Mouse (Mus musculus) liver, embryonic 15.5 days (tissue): ENCODE data around the gene Gabarapl1. TPM values are rescaled to one million over a fixed set of nuclear protein-coding genes. Genes with fewer than 3 reads are reported as not detected.

Experiments
- ATAC-seq: fragments of 200-750 bp; cut with Nextera tagmentation; 2 replicates; pipeline ENCODE4 v1.8.0; 2017; ENCODE audit warnings: moderate number of reproducible peaks, mild to moderate bottlenecking, moderate library complexity; ENCODE audit not compliant: insufficient read depth
- H3K27ac ChIP-seq: fragments of 300-500 bp; sonication (generic); replicated peaks from 2 replicates; pipeline ENCODE4 v1.5.1; 2015; ENCODE audit warnings: mild to moderate bottlenecking, inconsistent platforms
- H3K27me3 ChIP-seq: fragments of 300-500 bp; sonication (generic); 2 replicates; pipeline ENCODE4 v1.6.1; 2015; ENCODE audit warnings: mild to moderate bottlenecking, inconsistent platforms
- H3K36me3 ChIP-seq: fragments of 300-500 bp; sonication (generic); replicated peaks from 2 replicates; pipeline ENCODE4 v1.6.1; 2015; ENCODE audit warnings: moderate library complexity, mild to moderate bottlenecking, inconsistent platforms
- H3K4me1 ChIP-seq: fragments of 300-500 bp; sonication (generic); replicated peaks from 2 replicates; pipeline ENCODE4 v1.6.1; 2015; ENCODE audit warnings: inconsistent platforms
- H3K4me2 ChIP-seq: fragments of 300-500 bp; sonication (generic); 2 replicates; pipeline ENCODE4 v1.6.1; 2015; ENCODE audit warnings: moderate library complexity, mild to moderate bottlenecking, inconsistent platforms
- H3K4me3 ChIP-seq: fragments of 300-500 bp; sonication (generic); replicated peaks from 2 replicates; pipeline ENCODE4 v1.5.1; 2015; ENCODE audit warnings: mild to moderate bottlenecking, inconsistent platforms
- H3K9ac ChIP-seq: fragments of 300-500 bp; sonication (generic); 2 replicates; pipeline ENCODE4 v1.6.1; 2015; ENCODE audit warnings: moderate library complexity, mild to moderate bottlenecking, inconsistent platforms
- H3K9me3 ChIP-seq: fragments of 300-500 bp; sonication (generic); replicated peaks from 2 replicates; pipeline ENCODE4 v1.6.1; 2016; ENCODE audit warnings: inconsistent platforms
- WGBS: fragments of 180-500 bp; shearing (Covaris S2); methylation state at CpG from one replicate; pipeline ENCODE4 v1.1.7; 2015; ENCODE audit warnings: mixed read lengths; ENCODE audit not compliant: insufficient replicate concordance; 5-methylcytosine and 5-hydroxymethylcytosine counted together
- polyA plus RNA-seq: library from polyadenylated mRNA; unstranded; fragments of >200 nt; fragmentation: Nextera tagmentation; extraction: Ambion mirVana; gene quantifications from 2 replicates; pipeline ENCODE4 v1.2.1, GENCODE M21; 2015

Gabarapl1 gene
- polyA plus RNA-seq, 1 experiment from 2014 or later: 26.3 TPM

DNA sequence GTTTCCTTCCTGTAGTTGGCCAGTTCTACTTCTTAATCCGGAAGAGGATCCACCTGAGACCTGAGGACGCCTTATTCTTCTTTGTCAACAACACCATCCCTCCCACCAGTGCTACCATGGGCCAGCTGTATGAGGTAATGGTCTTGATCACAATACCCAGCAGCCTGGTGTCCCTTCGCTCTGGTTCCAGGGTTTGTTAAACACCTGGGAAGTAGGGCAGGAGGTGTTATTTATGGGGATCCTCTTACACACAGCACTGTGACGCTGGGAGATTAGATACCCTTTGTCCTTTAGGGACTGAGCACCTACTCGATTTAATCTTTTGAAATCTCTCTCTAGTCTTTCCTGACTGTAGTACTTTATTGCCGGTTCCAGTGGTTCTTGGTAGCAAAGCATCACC lies 5.6 kb downstream of the Gabarapl1 start:
- no peak for ATAC-seq
- Histone ChIP-seq H3K9me3 (no peaks in the 10 kb centered on the region), H3K36me3 (peaks cover 61% of the 10 kb centered on the region), H3K9ac (no peak overlapping the region), H3K27ac (no peak overlapping the region), H3K4me2 (no peak overlapping the region), H3K4me1 (peaks cover 25% of the 10 kb centered on the region), H3K27me3 (no peaks in the 10 kb centered on the region), H3K4me3 (no peak overlapping the region)
- 76% methylated on average over 6 of the region's 6 CpGs for WGBS

DNA sequence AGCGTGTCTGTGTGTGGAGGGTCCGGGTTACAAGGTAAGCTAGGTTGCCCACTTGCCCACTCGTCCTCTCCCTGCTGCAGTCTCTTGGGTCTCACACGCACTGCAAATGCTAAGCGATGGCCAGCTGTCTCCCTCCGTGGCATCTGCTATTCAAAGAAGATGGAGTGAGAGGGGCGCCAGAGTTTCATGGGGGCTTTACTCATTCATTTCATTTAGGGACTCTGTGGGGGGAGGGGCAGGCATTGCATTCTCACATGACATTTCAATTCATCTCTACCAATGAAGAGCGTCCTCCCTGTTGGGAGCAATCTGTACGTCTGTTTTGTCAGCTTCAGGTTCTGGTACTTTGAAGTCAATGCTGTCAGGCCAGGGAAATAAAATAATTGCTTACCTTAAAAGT lies 9.0 kb downstream of the Gabarapl1 start:
- no peak for ATAC-seq
- Histone ChIP-seq H3K9me3 (no peaks in the 10 kb centered on the region), H3K36me3 (peaks cover 54% of the 10 kb centered on the region), H3K27ac (no peak overlapping the region), H3K9ac (no peak overlapping the region), H3K4me3 (no peak overlapping the region), H3K4me1 (no peaks in the 10 kb centered on the region), H3K4me2 (no peak overlapping the region), H3K27me3 (no peaks in the 10 kb centered on the region)
- 83% methylated on average over 9 of the region's 9 CpGs for WGBS

DNA sequence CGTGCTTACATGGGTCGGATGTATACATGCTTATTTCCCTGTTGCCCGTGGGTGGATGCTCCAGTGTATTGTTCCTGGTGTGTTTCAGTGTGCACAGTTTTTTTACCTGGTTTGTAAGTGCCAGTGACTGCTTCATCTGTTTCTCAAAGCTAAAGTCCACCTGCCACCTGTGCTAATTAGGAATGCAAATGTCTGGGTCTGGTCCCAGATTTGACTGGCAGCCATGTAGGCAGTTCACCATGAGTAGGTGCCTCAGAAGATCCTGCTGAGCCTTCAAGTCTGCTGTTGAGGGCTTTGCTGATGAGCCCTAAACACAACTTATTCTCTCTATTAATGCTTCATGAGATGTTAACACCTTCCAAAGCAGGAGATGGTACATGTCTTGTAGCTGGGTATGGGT lies 9.6 kb downstream of the Gabarapl1 start:
- Histone ChIP-seq H3K4me1 (no peaks in the 10 kb centered on the region), H3K4me2 (no peak overlapping the region), H3K9ac (no peak overlapping the region), H3K27me3 (no peaks in the 10 kb centered on the region), H3K36me3 (peaks cover 50% of the 10 kb centered on the region), H3K4me3 (no peak overlapping the region), H3K9me3 (no peaks in the 10 kb centered on the region), H3K27ac (no peak overlapping the region)
- ATAC-seq: no peak
- WGBS: 81% methylated on average over 3 of the region's 3 CpGs

- Histone ChIP-seq H3K27me3 (no peaks in the 10 kb centered on the region), H3K9ac (no peak overlapping the region), H3K9me3 (no peaks in the 10 kb centered on the region), H3K4me1 (0 out of 2 replicates have a peak, but pooled peaks cover 2% of the 10 kb centered on the region), H3K4me2 (no peak overlapping the region), H3K27ac (no peak overlapping the region), H3K36me3 (peaks cover 37% of the 10 kb centered on the region), H3K4me3 (no peak overlapping the region)
- WGBS: 60% methylated on average over 6 of the region's 6 CpGs
- no peak for ATAC-seq
Observed at GRCm38 (mm10) chr6:129543709-129544606, 11.0 kb downstream of the Gabarapl1 start.

DNA sequence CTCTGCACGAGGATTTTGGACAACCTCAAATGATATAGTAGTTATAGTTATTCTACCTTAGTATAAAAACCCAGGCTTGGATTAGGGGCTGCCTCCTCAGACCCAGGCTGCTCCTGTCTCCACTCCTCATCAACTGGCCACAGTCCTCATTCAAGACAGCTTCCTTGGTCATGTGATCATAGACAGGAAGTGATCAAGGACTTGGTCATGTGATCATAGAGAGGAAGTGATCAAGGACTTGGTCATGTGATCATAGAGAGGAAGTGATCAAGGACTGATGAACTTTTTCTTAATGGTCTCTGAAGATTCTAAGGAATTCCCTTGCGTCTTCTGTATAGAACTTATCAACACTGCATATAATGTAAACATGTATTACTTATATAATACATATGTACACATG lies 14.3 kb downstream of the Gabarapl1 start:
- H3K9me3 ChIP-seq: no peaks in the 10 kb centered on the region
- no peaks in the 10 kb centered on the region for H3K27me3 ChIP-seq
- no peak overlapping the region for H3K4me3 ChIP-seq
- no peak overlapping the region for H3K27ac ChIP-seq
- ATAC-seq: no peak
- H3K36me3 ChIP-seq: peaks cover 5% of the 10 kb centered on the region; the same call in 1 of the 2 replicates
- H3K9ac ChIP-seq: no peak overlapping the region
- H3K4me1 ChIP-seq: 0 out of 2 replicates have a peak, but pooled peaks cover 2% of the 10 kb centered on the region
- WGBS: 71% methylated on average over 2 of the region's 2 CpGs
- H3K4me2 ChIP-seq: no peak overlapping the region

DNA sequence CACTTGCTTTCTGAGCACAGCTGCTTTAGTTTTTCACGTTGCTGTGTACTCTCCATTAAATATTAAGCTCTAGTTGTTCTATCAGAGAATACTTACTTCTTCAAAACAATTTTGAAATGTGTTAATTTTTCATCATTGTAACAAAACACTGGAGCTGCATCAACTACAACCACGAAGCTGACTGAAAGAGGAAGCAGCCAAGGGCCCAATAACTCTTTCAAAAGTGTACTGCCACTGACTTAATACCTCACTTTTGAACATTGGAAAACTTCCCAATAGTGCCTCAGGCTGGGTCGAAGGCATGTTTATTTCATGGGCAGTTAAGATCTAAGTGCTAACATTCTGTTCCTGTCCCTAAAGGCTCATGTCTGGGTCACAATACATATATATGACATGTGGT lies 15.0 kb downstream of the Gabarapl1 start:
- no peak overlapping the region for H3K9ac ChIP-seq
- H3K4me3 ChIP-seq: no peak overlapping the region
- ATAC-seq: no peak
- H3K27ac ChIP-seq: no peak overlapping the region
- H3K36me3 ChIP-seq: no peaks in the 10 kb centered on the region
- 0 out of 2 replicates have a peak, but pooled peaks cover 2% of the 10 kb centered on the region for H3K4me1 ChIP-seq
- H3K9me3 ChIP-seq: no peaks in the 10 kb centered on the region
- H3K4me2 ChIP-seq: no peak overlapping the region
- no peaks in the 10 kb centered on the region for H3K27me3 ChIP-seq
- 32% methylated on average over 3 of the region's 3 CpGs for WGBS

- H3K9ac ChIP-seq: no peak overlapping the region
- H3K27me3 ChIP-seq: no peaks in the 10 kb centered on the region
- no peaks in the 10 kb centered on the region for H3K36me3 ChIP-seq
- peak; percentile 84 for ATAC-seq
- H3K27ac ChIP-seq: no peak overlapping the region
- no peak overlapping the region for H3K4me3 ChIP-seq
- H3K4me1 ChIP-seq: peaks cover 21% of the 10 kb centered on the region
- H3K9me3 ChIP-seq: no peaks in the 10 kb centered on the region
- H3K4me2 ChIP-seq: no peak overlapping the region; the same call in 1 of the 2 replicates
Observed at GRCm38 (mm10) chr6:129557298-129558023, 24.5 kb downstream of the Gabarapl1 start.

GRCm38 (mm10) chr6:129558946-129559640 lies 26.1 kb downstream of the Gabarapl1 start:
- H3K27me3 ChIP-seq: no peaks in the 10 kb centered on the region
- no peaks in the 10 kb centered on the region for H3K9me3 ChIP-seq
- H3K9ac ChIP-seq: no peak overlapping the region
- no peaks in the 10 kb centered on the region for H3K36me3 ChIP-seq
- H3K4me1 ChIP-seq: peaks cover 21% of the 10 kb centered on the region
- peak; percentile 44; the same call in 1 of the 2 replicates for ATAC-seq
- H3K4me3 ChIP-seq: no peak overlapping the region
- no peak overlapping the region for H3K27ac ChIP-seq
- 6% methylated on average over 12 of the region's 12 CpGs for WGBS
- H3K4me2 ChIP-seq: no peak overlapping the region

GRCm38 (mm10) chr6:129559641-129560027 lies 26.7 kb downstream of the Gabarapl1 start:
- ATAC-seq: no peak
- Histone ChIP-seq H3K27me3 (no peaks in the 10 kb centered on the region), H3K9me3 (no peaks in the 10 kb centered on the region), H3K9ac (no peak overlapping the region), H3K4me1 (peaks cover 21% of the 10 kb centered on the region), H3K4me2 (no peak overlapping the region), H3K4me3 (no peak overlapping the region), H3K27ac (no peak overlapping the region), H3K36me3 (no peaks in the 10 kb centered on the region)
- WGBS: 41% methylated on average over 4 of the region's 4 CpGs

- H3K4me1 ChIP-seq: no peaks in the 10 kb centered on the region
- H3K9ac ChIP-seq: no peak overlapping the region
- H3K36me3 ChIP-seq: no peaks in the 10 kb centered on the region
- H3K27ac ChIP-seq: no peak overlapping the region
- 20% methylated on average over 2 of the region's 2 CpGs for WGBS
- no peak overlapping the region for H3K4me3 ChIP-seq
- no peak for ATAC-seq
- H3K27me3 ChIP-seq: no peaks in the 10 kb centered on the region
- H3K9me3 ChIP-seq: no peaks in the 10 kb centered on the region
- H3K4me2 ChIP-seq: no peak overlapping the region
Observed at GRCm38 (mm10) chr6:129565257-129565656, 32.3 kb downstream of the Gabarapl1 start.

GRCm38 (mm10) chr6:129575315-129575714 lies 42.4 kb downstream of the Gabarapl1 start:
- 18% methylated on average over 2 of the region's 2 CpGs for WGBS
- ATAC-seq: no peak
- Histone ChIP-seq H3K27ac (no peak overlapping the region), H3K9me3 (no peaks in the 10 kb centered on the region), H3K27me3 (no peaks in the 10 kb centered on the region), H3K4me2 (no peak overlapping the region), H3K4me3 (no peak overlapping the region), H3K36me3 (no peaks in the 10 kb centered on the region), H3K9ac (no peak overlapping the region), H3K4me1 (no peaks in the 10 kb centered on the region)
